Mouse (Mus musculus): Measurements from ENCODE around the gene Hdac7.

DNA sequence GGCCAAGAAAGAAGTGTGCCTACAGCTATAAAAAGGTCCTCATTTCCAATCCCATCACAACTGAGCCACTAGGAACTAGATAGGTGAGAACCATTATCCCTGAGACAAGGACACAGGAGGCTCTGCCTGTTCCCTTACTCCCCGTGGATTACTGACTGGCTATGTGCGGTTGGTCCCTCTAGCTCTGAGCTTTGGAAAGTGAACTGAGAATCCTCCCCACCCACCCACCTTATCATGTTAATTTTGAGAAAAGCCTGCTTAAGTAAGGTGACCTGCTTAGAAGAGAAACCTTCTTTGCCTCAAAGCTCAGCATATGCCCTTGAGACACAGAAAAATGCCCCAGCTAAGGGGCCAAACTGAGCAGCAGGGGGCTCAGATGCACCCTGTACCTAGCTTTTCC, 14.9 kb downstream of the Hdac7 start:
- TF ChIP-seq POLR2A (IDR thresholded peaks at IDR 0.05; ENCODE audit: insufficient read depth, low read depth, low read length): no peak
- no peak for TF ChIP-seq CTCF (IDR thresholded peaks at IDR 0.05)
